Comparison of ENCODE assay signal across 8 mouse cellular contexts in the genomic region with DNA sequence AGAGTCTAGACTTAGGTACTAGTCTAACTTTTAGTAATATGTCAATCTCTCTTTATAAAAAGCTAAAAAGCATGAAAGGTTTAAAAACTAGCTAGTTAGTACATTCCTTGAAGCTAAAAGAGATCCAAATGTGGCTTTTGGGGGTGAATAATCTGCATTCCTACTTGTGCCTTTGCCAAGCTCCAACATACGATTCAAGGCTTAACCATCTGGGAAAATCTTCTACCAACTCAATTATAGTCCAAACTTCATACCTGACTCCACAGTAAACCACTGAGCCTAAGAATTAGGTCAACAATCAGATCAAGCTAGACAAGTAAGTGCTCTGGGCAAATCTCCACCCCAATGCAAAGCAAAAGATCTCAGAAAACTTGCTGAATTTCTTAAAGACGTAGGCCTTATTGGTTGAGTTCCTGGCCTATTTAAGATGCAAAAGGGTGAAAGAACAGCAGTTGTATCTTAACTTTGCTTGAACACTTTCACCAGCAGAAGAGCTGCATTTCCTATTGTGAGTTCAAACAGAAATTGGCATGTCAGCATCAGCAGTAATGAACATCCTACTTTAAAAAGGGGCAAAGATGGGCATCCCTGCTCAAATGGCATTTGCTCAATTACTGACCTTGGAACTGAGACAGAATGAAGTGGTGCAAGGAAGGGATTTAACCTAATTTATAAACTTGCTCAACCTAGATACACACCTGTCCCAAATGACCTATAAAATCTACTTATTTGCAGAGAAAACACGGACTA. TPM values are rescaled to one million over a fixed set of nuclear protein-coding genes. Genes with fewer than 3 reads are reported as not detected.
DNase-seq lines count a peak whose midpoint lies in the region; ATAC-seq lines count a peak whose summit lies in the region.

No protein-coding gene starts in this region.

- intact Hi-C loops in heart, postnatal 14 days (cut with DNase I), result loop anchor here (5.0 kb wide), 1 partner anchor 81 kb away; no protein-coding TSS in a partner anchor

- H3K4me2 ChIP-seq in forebrain, embryonic 11.5 days (ENCODE audit: low read depth, low read length, severe bottlenecking), result peak overlapping the region; percentile 83
- H3K4me2 ChIP-seq in liver, embryonic 12.5 days, result peak overlapping the region; percentile 98

- peaks cover 15% of the 10 kb centered on the region for H3K4me1 ChIP-seq in heart, embryonic 10.5 days
- peaks cover 11% of the 10 kb centered on the region; the same call in 1 of the 2 replicates for H3K4me1 ChIP-seq in forebrain, embryonic 11.5 days (replicated peaks; ENCODE audit: control insufficient read depth, insufficient read depth, low read length)
- H3K4me1 ChIP-seq in liver, embryonic 12.5 days, result peaks cover 56% of the 10 kb centered on the region

- DNase-seq in heart, embryonic 10.5 days (ENCODE audit: low spot score), result no peak
- no peak for DNase-seq in heart, postnatal 14 days
- peak; percentile 25 for DNase-seq in 3T3-L1 (ENCODE audit: low read depth, low spot score)
- DNase-seq in forebrain, embryonic 11.5 days (ENCODE audit: low spot score), result no peak
- no peak for DNase-seq in frontal cortex, postnatal 25 days (ENCODE audit: low spot score in 2 of 2)
- DNase-seq in thymus, postnatal 14 days, result no peak
- DNase-seq in layer of hippocampus, adult 9-11 months, result no peak

- no peak overlapping the region for H3K27ac ChIP-seq in heart, embryonic 10.5 days
- H3K27ac ChIP-seq in forebrain, embryonic 11.5 days (ENCODE audit: low read depth, low read length), result no peak overlapping the region
- H3K27ac ChIP-seq in liver, embryonic 12.5 days, result no peak overlapping the region

- ATAC-seq in forebrain, embryonic 11.5 days (replicated peaks; ENCODE audit: low FRiP score), result no peak
- no peak for ATAC-seq in liver, embryonic 12.5 days

- H3K4me3 ChIP-seq in heart, embryonic 10.5 days, result peak overlapping the region; percentile 85
- peak overlapping the region; percentile 90 for H3K4me3 ChIP-seq in forebrain, embryonic 11.5 days (ENCODE audit: low read depth, low read length)
- H3K4me3 ChIP-seq in liver, embryonic 12.5 days, result peak overlapping the region; percentile 91

- no peaks in the 10 kb centered on the region for H3K36me3 ChIP-seq in heart, embryonic 10.5 days
- no peaks in the 10 kb centered on the region for H3K36me3 ChIP-seq in forebrain, embryonic 11.5 days (ENCODE audit: control insufficient read depth, insufficient read depth, low read length)
- no peaks in the 10 kb centered on the region for H3K36me3 ChIP-seq in liver, embryonic 12.5 days

- H3K27me3 ChIP-seq in heart, embryonic 10.5 days (ENCODE audit: insufficient read depth, poor library complexity, severe bottlenecking), result no peaks in the 10 kb centered on the region
- H3K27me3 ChIP-seq in forebrain, embryonic 11.5 days (ENCODE audit: control insufficient read depth, insufficient read depth, low read length), result no peaks in the 10 kb centered on the region
- no peaks in the 10 kb centered on the region for H3K27me3 ChIP-seq in liver, embryonic 12.5 days (replicated peaks)

- peak overlapping the region; percentile 93 for H3K9ac ChIP-seq in forebrain, embryonic 11.5 days (ENCODE audit: low read length)
- peak overlapping the region; percentile 91; the same call in 1 of the 2 replicates for H3K9ac ChIP-seq in liver, embryonic 12.5 days

- no peaks in the 10 kb centered on the region for H3K9me3 ChIP-seq in heart, embryonic 10.5 days
- H3K9me3 ChIP-seq in forebrain, embryonic 11.5 days (ENCODE audit: control insufficient read depth, low read length), result no peaks in the 10 kb centered on the region
- H3K9me3 ChIP-seq in liver, embryonic 12.5 days (replicated peaks), result no peaks in the 10 kb centered on the region

- WGBS in heart, embryonic 10.5 days, result 72% methylated on average over 3 of the region's 3 CpGs
- 53% methylated on average over 3 of the region's 3 CpGs for WGBS in forebrain, embryonic 11.5 days
- WGBS in liver, embryonic 12.5 days (ENCODE audit: insufficient replicate concordance), result 67% methylated on average over 3 of the region's 3 CpGs

RNA-seq across cellular contexts. Expression of a gene that starts 1.6 kb away (rescaled TPM):
- 4.6 and 5.5 TPM in 2 replicates for polyA plus RNA-seq in heart, embryonic 10.5 days (2016; fragmentation: Nextera tagmentation; extraction: Ambion mirVana)
- 10 to 100 TPM; 14.8 to 15.6 TPM for total RNA-seq in heart, postnatal 14 days (2021)
- 28.2 and 29.3 TPM in 2 replicates for polyA plus RNA-seq in forebrain, embryonic 11.5 days (2014; fragmentation: Nextera tagmentation; extraction: Ambion mirVana)
- 3.7 and 4.7 TPM in 2 replicates for polyA plus RNA-seq in liver, embryonic 12.5 days (2016; fragmentation: Nextera tagmentation; extraction: Ambion mirVana)
